ENCODE assay signal across 32 mouse cellular contexts in the genomic region with DNA sequence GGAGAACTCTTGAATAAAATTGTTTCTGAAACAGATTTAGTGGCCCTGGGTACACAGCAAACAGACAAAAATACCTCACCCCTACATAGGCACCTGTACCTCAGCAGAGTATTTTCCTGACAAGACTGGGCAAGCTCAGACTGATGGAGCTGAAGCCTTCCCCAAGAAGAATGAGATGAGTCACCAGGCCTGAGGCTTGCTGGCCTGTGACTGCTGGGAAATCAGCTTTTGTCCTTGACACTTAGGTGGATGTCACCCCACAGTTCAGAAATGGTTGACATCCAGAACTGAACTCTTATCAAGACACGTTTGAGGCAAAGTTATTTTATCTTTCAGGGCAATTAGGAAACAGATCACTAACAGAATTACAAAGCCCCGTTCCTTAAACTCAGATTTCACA. TPM values are rescaled to one million over a fixed set of nuclear protein-coding genes. Genes with fewer than 3 reads are reported as not detected.
DNase-seq lines count a peak whose midpoint lies in the region; ATAC-seq lines count a peak whose summit lies in the region.
"Had no signal": no experiment of that assay in that cellular context is flagged by ENCODE, and none has a peak within 500 bp of the region (broad histone marks: within the 10 kb centered on the region; RNA-seq: fewer than 3 reads in every experiment).

No protein-coding gene starts in this region.

- no peaks in the 10 kb centered on the region; the same call in 1 of the 2 replicates for H3K9me3 ChIP-seq in embryonic facial prominence, embryonic 14.5 days (ENCODE audit: control insufficient read depth, low read length)
- no peaks in the 10 kb centered on the region for H3K9me3 ChIP-seq in embryonic facial prominence, embryonic 10.5 days
- H3K9me3 ChIP-seq: forebrain, embryonic 10.5 days; forebrain, embryonic 13.5 days; heart, embryonic 15.5 days; hindbrain, embryonic 10.5 days; hindbrain, embryonic 13.5 days; intestine, embryonic 15.5 days had no signal

- no peak overlapping the region for H3K4me3 ChIP-seq in embryonic facial prominence, embryonic 14.5 days (ENCODE audit: low read depth, low read length)
- H3K4me3 ChIP-seq in embryonic facial prominence, embryonic 10.5 days = no peak overlapping the region
- H3K4me3 ChIP-seq: erythroblast, embryonic 14.5 days; forebrain, embryonic 10.5 days; forebrain, embryonic 13.5 days; heart, embryonic 15.5 days; hindbrain, embryonic 10.5 days; hindbrain, embryonic 13.5 days; intestine, embryonic 15.5 days had no signal

- H3K27ac ChIP-seq in embryonic facial prominence, embryonic 14.5 days (replicated peaks; ENCODE audit: low read depth, low read length) = no peak overlapping the region
- no peak overlapping the region for H3K27ac ChIP-seq in embryonic facial prominence, embryonic 10.5 days (replicated peaks)
- H3K27ac ChIP-seq: forebrain, embryonic 10.5 days; forebrain, embryonic 13.5 days; heart, embryonic 15.5 days; hindbrain, embryonic 10.5 days; hindbrain, embryonic 13.5 days; intestine, embryonic 15.5 days had no signal

- H3K4me1 ChIP-seq in embryonic facial prominence, embryonic 14.5 days (ENCODE audit: control insufficient read depth, insufficient read depth, low read length) = no peaks in the 10 kb centered on the region; the same call in 1 of the 2 replicates
- peaks cover 3% of the 10 kb centered on the region; the same call in 1 of the 2 replicates for H3K4me1 ChIP-seq in embryonic facial prominence, embryonic 10.5 days
- H3K4me1 ChIP-seq: forebrain, embryonic 13.5 days; hindbrain, embryonic 13.5 days; intestine, embryonic 15.5 days had no signal

- peak; percentile 77 for ATAC-seq in embryonic facial prominence, embryonic 14.5 days (ENCODE audit: low read depth)
- ATAC-seq: CD4-positive, CD25-positive, alpha-beta regulatory T cell, adult 4 months; forebrain, embryonic 13.5 days; forebrain, embryonic 16.5 days; hindbrain, embryonic 16.5 days; intestine, embryonic 15.5 days; Patski had no signal

- WGBS in embryonic facial prominence, embryonic 14.5 days = 50% methylated on average over 2 of the region's 2 CpGs
- 71% methylated on average over 2 of the region's 2 CpGs for WGBS in embryonic facial prominence, embryonic 10.5 days

- DNase-seq in adrenal gland, adult (ENCODE audit: inconsistent age in 2 of 2, low spot score in 1 of 2) = peak; percentile 36 to 57
- DNase-seq in adrenal gland, postnatal 25 days = no peak
- DNase-seq in embryonic facial prominence, embryonic 14.5 days (ENCODE audit: low spot score) = peak; percentile 54
- DNase-seq in embryonic facial prominence, embryonic 10.5 days (ENCODE audit: low spot score) = no peak
- peak; percentile 54 for DNase-seq in 3T3-L1 (ENCODE audit: low read depth, low spot score)
- DNase-seq in Muller cell, postnatal 12 days (ENCODE audit: inconsistent ontology term) = peak; percentile 32
- no peak for DNase-seq in retina, embryonic 14.5 days (ENCODE audit: low spot score)
- DNase-seq in right cerebral cortex, adult 2 months (ENCODE audit: low spot score in 2 of 2) = no peak
- DNase-seq: adrenal gland, postnatal 14 days; cerebellum, adult 11-12 months; cerebellum, adult 8-10 months; cerebellum, postnatal 10 days; cerebellum, postnatal 36 days; embryo, embryonic 11 days; gastrocnemius, postnatal 10 days; gastrocnemius, postnatal 36 days; heart, postnatal 10 days; heart, postnatal 36 days; kidney, adult 11 months; kidney, adult 8-10 months had no signal

- no peak overlapping the region for H3K9ac ChIP-seq in embryonic facial prominence, embryonic 14.5 days (ENCODE audit: low read depth, low read length)
- H3K9ac ChIP-seq: forebrain, embryonic 13.5 days; heart, embryonic 15.5 days; hindbrain, embryonic 13.5 days; intestine, embryonic 15.5 days had no signal

- no peak overlapping the region for H3K4me2 ChIP-seq in embryonic facial prominence, embryonic 14.5 days (ENCODE audit: low read depth, low read length)
- H3K4me2 ChIP-seq: forebrain, embryonic 13.5 days; heart, embryonic 11.5 days; heart, embryonic 15.5 days; hindbrain, embryonic 13.5 days; intestine, embryonic 15.5 days had no signal

- H3K27me3 ChIP-seq in embryonic facial prominence, embryonic 14.5 days (replicated peaks; ENCODE audit: control insufficient read depth, insufficient read depth, low read length) = no peaks in the 10 kb centered on the region
- no peaks in the 10 kb centered on the region for H3K27me3 ChIP-seq in embryonic facial prominence, embryonic 10.5 days (replicated peaks; ENCODE audit: low read depth, poor library complexity, severe bottlenecking)
- H3K27me3 ChIP-seq: forebrain, embryonic 13.5 days; heart, embryonic 15.5 days; hindbrain, embryonic 13.5 days; intestine, embryonic 15.5 days; Patski had no signal

- no peaks in the 10 kb centered on the region for H3K36me3 ChIP-seq in embryonic facial prominence, embryonic 14.5 days (ENCODE audit: control insufficient read depth, insufficient read depth, low read length)
- no peaks in the 10 kb centered on the region for H3K36me3 ChIP-seq in embryonic facial prominence, embryonic 10.5 days (replicated peaks)
- H3K36me3 ChIP-seq: forebrain, embryonic 10.5 days; heart, embryonic 15.5 days; hindbrain, embryonic 10.5 days; hindbrain, embryonic 13.5 days; intestine, embryonic 15.5 days had no signal

RNA-seq across cellular contexts. Expression of gene Fzd1, which starts 10.1 kb away (rescaled TPM):
- 16.7 and 17.8 TPM in 2 replicates for total RNA-seq in adrenal gland, postnatal 25 days (2021)
- polyA plus RNA-seq in embryonic facial prominence, embryonic 14.5 days (2014; fragmentation: Nextera tagmentation; extraction: Ambion mirVana) = 29.6 and 31.8 TPM in 2 replicates
- polyA plus RNA-seq in embryonic facial prominence, embryonic 10.5 days (2016; fragmentation: Nextera tagmentation; extraction: Ambion mirVana) = 14.9 and 16.5 TPM in 2 replicates
- polyA plus RNA-seq: CD4-positive, CD25-positive, alpha-beta regulatory T cell, adult 4 months had no signal

Comparison
In these comparisons a context has a peak if more than half of its experiments do, and no peak if none do; other contexts are left out.
1. DNase-seq: peak in adrenal gland, adult (2 of 2), embryonic facial prominence, embryonic 14.5 days (single experiment), 3T3-L1 (single experiment) and Muller cell, postnatal 12 days (single experiment); none in adrenal gland, postnatal 25 days (single experiment), embryonic facial prominence, embryonic 10.5 days (single experiment), retina, embryonic 14.5 days (single experiment) and right cerebral cortex, adult 2 months (0 of 2).